Mouse (Mus musculus) limb, embryonic 15.5 days (tissue): ENCODE data around the gene Cox8b. TPM values are rescaled to one million over a fixed set of nuclear protein-coding genes. Genes with fewer than 3 reads are reported as not detected.
A peak's percentile ranks its signal among the peaks of the same experiment; 100 is the strongest.

Experiments used
- ATAC-seq: fragments of 200-750 bp; cut with Nextera tagmentation; 2 replicates; pipeline ENCODE4 v1.8.0; 2017; ENCODE audit warnings: low read depth, moderate TSS enrichment; ENCODE audit not compliant: insufficient number of reproducible peaks, low FRiP score, low TSS enrichment
- H3K27ac ChIP-seq: fragments of 300-500 bp; sonication (generic); 2 replicates; pipeline ENCODE4 v1.5.1; 2015; ENCODE audit warnings: moderate library complexity, mild to moderate bottlenecking, inconsistent platforms
- H3K27me3 ChIP-seq: fragments of 300-500 bp; sonication (generic); 2 replicates; pipeline ENCODE4 v1.6.1; 2015; ENCODE audit warnings: inconsistent platforms
- H3K36me3 ChIP-seq: fragments of 300-500 bp; sonication (generic); 2 replicates; pipeline ENCODE4 v1.6.1; 2015; ENCODE audit warnings: inconsistent platforms
- H3K4me1 ChIP-seq: fragments of 300-500 bp; sonication (generic); 2 replicates; pipeline ENCODE4 v1.6.1; 2015; ENCODE audit warnings: inconsistent platforms
- H3K4me2 ChIP-seq: fragments of 300-500 bp; sonication (generic); 2 replicates; pipeline ENCODE4 v1.6.1; 2015; ENCODE audit warnings: mild to moderate bottlenecking, inconsistent platforms
- H3K4me3 ChIP-seq: fragments of 300-500 bp; sonication (generic); 2 replicates; pipeline ENCODE4 v1.5.1; 2015; ENCODE audit warnings: mild to moderate bottlenecking, inconsistent platforms
- H3K9ac ChIP-seq: fragments of 300-500 bp; sonication (generic); 2 replicates; pipeline ENCODE4 v1.6.1; 2015; ENCODE audit warnings: inconsistent platforms
- H3K9me3 ChIP-seq: fragments of 300-500 bp; sonication (generic); 2 replicates; pipeline ENCODE4 v1.6.1; 2016; ENCODE audit warnings: inconsistent platforms
- WGBS: fragments of 180-500 bp; shearing (Covaris S2); methylation state at CpG from one replicate; pipeline ENCODE4 v1.1.7; 2015; 5-methylcytosine and 5-hydroxymethylcytosine counted together
- polyA plus RNA-seq: library from polyadenylated mRNA; unstranded; fragments of >200 nt; fragmentation: Nextera tagmentation; extraction: Ambion mirVana; gene quantifications from 2 replicates; pipeline ENCODE4 v1.2.1, GENCODE M21; 2015

Gene Cox8b
- polyA plus RNA-seq, 1 experiment from 2014 or later = 19.6 TPM

DNA sequence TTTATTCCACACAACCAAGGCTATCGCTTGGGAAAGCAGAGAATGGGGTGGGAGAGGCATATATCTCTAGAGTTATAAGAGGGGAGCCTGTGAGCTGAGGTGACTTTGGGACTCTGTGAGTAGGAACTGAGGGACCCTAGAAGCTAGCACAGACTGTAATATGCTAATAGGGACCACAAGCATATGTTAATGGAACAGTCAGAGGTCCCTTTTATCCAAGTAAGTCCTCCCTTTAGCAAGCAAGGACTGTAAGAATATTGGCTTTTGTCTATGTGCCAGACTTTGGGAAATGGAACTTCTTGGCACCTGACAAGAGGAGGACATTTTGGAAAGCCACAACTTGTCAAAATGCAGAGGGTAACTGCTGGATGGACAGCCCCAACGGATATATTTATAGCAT is 38.6 kb upstream of the Cox8b start:
- H3K4me3 ChIP-seq = no peak overlapping the region
- H3K27me3 ChIP-seq = peaks cover 14% of the 10 kb centered on the region
- WGBS = 24% methylated on average over 2 of the region's 2 CpGs
- H3K9ac ChIP-seq = no peak overlapping the region
- no peaks in the 10 kb centered on the region for H3K36me3 ChIP-seq
- no peaks in the 10 kb centered on the region for H3K9me3 ChIP-seq
- ATAC-seq = no peak
- H3K4me1 ChIP-seq = peaks cover 33% of the 10 kb centered on the region
- H3K27ac ChIP-seq = peak overlapping the region; percentile 97
- no peak overlapping the region for H3K4me2 ChIP-seq

DNA sequence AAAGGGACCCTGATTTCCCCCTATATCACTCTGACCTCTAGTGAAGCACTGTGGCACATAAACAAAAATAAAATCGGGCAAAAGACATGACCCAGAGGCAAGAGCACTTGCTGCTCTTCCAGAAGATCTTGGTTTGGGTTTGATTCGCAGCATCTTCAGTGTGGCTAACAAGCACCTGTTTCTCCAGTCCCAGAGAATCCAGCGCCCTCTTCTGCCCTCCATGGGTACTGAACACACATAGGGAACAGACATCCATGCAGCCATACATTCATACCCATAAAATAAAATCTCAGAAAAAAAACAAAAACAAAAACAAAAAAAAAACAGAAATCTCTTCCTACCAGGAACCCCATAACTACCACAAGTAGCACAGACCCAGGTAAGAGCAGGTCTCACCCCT is 38.2 kb upstream of the Cox8b start:
- Histone ChIP-seq H3K9me3 (no peaks in the 10 kb centered on the region), H3K27ac (no peak overlapping the region), H3K9ac (no peak overlapping the region), H3K4me2 (no peak overlapping the region), H3K4me1 (peaks cover 33% of the 10 kb centered on the region), H3K27me3 (peaks cover 14% of the 10 kb centered on the region), H3K4me3 (no peak overlapping the region), H3K36me3 (no peaks in the 10 kb centered on the region)
- no peak for ATAC-seq
- WGBS = 44% methylated on average over 3 of the region's 3 CpGs

DNA sequence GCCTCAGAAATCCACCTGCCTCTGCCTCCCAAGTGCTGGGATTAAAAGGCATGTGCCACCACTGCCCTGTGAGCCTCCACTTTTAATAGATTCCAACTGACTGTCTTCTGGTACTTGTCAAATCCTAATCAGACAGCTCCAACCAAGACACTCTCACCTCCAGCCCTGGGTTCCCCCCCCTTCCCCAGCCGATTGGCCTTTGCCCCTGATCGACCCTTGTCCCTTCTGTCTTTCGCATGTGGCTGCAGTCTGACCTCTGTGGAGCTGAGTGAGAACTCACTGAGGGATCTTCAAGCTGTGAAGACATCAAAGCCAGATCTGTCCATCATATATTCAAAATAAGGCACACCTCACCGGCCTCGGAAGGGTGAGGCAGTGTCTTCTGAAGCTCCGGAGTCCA is 26.9 kb upstream of the Cox8b start:
- Histone ChIP-seq H3K36me3 (no peaks in the 10 kb centered on the region), H3K9ac (no peak overlapping the region), H3K9me3 (no peaks in the 10 kb centered on the region), H3K4me2 (no peak overlapping the region), H3K4me1 (peaks cover 12% of the 10 kb centered on the region), H3K27me3 (peaks cover 34% of the 10 kb centered on the region), H3K4me3 (no peak overlapping the region), H3K27ac (no peak overlapping the region)
- 87% methylated on average over 6 of the region's 6 CpGs for WGBS
- no peak for ATAC-seq

DNA sequence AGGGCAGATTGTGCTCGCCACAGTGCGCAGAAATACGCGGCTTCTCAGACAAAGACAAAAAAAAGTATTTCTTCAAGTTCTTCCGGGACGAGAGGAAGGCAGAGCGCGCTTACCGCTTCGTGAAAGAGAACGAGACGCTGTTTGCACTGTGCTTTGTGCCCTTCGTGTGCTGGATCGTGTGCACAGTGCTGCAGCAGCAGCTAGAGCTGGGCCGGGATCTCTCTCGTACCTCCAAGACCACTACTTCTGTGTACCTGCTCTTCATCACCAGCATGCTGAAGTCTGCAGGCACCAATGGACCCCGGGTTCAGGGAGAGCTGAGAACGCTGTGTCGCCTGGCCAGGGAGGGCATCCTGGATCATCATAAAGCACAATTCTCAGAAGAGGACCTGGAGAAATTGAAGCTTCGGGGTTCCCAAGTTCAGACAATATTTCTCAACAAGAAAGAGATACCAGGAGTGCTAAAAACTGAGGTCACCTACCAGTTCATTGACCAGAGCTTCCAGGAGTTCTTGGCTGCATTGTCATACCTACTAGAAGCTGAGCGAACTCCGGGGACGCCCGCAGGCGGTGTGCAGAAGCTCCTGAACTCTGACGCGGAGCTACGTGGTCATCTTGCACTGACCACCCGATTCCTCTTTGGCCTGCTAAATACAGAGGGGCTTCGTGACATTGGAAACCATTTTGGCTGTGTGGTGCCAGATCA is 23.0 kb upstream of the Cox8b start:
- Histone ChIP-seq H3K9me3 (no peaks in the 10 kb centered on the region), H3K4me1 (peaks cover 15% of the 10 kb centered on the region), H3K36me3 (no peaks in the 10 kb centered on the region), H3K4me3 (peak overlapping the region; percentile 35), H3K27me3 (peaks cover 65% of the 10 kb centered on the region), H3K9ac (no peak overlapping the region), H3K27ac (no peak overlapping the region), H3K4me2 (peak overlapping the region; percentile 72)
- WGBS = 23% methylated on average over 30 of the region's 30 CpGs
- ATAC-seq = no peak

DNA sequence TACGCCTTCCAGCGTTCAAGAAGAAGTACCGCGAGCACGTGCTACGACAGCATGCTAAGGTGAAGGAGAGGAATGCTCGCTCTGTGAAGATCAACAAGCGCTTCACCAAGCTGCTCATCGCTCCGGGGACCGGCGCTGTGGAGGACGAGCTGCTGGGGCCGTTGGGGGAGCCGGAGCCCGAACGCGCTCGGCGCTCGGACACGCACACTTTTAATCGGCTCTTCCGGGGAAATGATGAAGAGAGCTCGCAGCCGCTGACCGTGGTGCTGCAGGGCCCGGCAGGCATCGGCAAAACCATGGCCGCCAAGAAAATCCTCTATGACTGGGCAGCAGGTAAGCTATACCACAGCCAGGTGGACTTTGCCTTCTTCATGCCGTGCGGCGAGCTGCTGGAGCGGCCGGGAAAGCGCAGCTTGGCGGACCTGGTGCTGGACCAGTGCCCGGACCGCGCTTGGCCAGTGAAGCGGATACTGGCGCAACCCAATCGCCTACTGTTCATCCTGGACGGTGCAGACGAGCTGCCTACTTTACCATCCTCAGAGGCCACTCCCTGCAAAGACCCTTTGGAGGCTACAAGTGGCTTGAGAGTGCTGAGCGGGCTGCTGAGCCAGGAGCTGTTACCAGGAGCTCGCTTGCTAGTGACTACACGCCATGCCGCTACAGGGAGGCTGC is 22.3 kb upstream of the Cox8b start:
- peaks cover 15% of the 10 kb centered on the region for H3K4me1 ChIP-seq
- no peaks in the 10 kb centered on the region for H3K36me3 ChIP-seq
- H3K4me3 ChIP-seq = peak overlapping the region; percentile 35
- peak overlapping the region; percentile 72 for H3K4me2 ChIP-seq
- no peak overlapping the region for H3K27ac ChIP-seq
- H3K9me3 ChIP-seq = no peaks in the 10 kb centered on the region
- ATAC-seq = no peak
- no peak overlapping the region for H3K9ac ChIP-seq
- peaks cover 65% of the 10 kb centered on the region for H3K27me3 ChIP-seq
- WGBS = under 1% methylated on average over 49 of the region's 49 CpGs

DNA sequence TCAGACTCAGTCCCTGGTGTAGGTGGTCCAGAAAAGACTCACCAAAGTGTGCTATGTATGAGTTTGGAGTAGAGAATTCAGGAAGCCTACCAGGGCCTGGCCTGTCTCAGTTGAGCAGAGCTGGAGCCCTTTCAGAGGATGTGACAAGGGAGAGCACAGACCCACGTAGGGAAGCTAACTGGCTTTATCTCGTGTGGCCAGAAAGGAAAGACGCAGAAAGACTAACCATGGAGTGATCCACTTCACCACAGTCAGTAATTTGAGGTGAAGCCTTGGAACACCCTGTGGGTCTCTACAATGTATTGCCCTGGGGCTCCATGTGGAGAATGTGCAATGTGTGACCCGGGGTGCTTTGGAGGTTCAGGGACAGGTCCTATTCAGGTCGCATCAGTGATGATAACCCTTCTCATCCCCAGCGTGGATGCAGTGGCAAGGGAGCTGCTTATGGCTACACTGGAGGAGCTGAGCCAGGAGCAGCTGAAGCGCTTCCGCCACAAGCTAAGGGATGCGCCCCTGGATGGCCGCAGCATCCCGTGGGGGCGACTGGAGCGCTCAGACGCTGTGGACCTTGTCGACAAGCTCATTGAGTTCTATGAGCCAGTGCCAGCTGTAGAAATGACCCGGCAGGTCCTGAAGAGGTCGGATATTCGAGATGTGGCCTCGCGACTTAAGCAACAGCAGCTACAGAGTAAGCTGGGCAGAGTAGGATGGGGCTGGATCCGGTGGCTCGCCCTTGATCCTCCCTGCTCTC is 21.2 kb upstream of the Cox8b start:
- ATAC-seq = no peak
- WGBS = 27% methylated on average over 22 of the region's 22 CpGs

DNA sequence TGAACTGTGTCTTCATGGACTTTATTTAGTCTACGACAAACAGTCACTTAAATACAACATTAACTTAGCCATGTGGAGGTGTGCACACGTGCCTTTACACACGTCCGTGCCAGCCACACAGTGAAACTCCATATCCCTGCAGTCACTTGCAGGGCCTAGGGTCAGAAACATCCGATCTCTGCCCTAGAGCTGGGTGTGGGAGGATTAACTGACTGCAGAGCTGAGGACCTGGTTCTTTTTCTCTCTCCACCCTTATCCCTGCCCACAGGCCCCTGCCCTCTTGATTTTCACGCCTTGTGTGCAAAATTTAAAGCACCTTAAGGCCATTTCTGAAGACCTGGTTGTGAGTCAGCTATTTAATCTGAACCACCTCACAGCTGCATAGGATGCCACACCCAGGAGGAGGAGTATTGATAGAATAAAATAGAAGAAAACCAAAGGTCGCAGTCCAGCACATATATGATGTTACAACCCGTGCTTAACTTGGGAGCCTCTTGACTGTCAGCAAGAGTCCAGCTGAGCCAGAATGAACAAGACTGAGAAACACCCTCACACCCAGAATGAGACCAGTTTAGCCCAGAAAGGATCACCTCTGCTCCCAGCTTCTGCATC is 20.3 kb upstream of the Cox8b start, which contains the start of gene Nlrp6:
Gene Nlrp6, plus strand, starts transcription at position 485 of the 612 bp plus-strand sequence.
- H3K9ac ChIP-seq = no peak within 1 kb of the TSS
- no peak within 1 kb of the TSS for H3K4me3 ChIP-seq
- H3K9me3 ChIP-seq = no peaks in the 10 kb centered on the region
- no peak within 1 kb of the TSS for H3K4me2 ChIP-seq
- H3K27me3 ChIP-seq = peaks cover 64% of the 10 kb centered on the region
- H3K36me3 ChIP-seq = no peaks in the 10 kb centered on the region
- no peak within 1 kb of the TSS for H3K27ac ChIP-seq
- no peak for ATAC-seq
- H3K4me1 ChIP-seq = peaks cover 15% of the 10 kb centered on the region
- whole genome bisulfite sequencing = 69% methylated on average over 8 of the region's 8 CpGs

More for the DNA sequence above, 21.2 kb upstream of the Cox8b start:
- Histone ChIP-seq H3K9ac (no peak overlapping the region), H3K27ac (no peak overlapping the region), H3K36me3 (no peaks in the 10 kb centered on the region), H3K4me2 (no peak overlapping the region), H3K4me3 (no peak overlapping the region), H3K9me3 (no peaks in the 10 kb centered on the region), H3K4me1 (peaks cover 15% of the 10 kb centered on the region), H3K27me3 (peaks cover 65% of the 10 kb centered on the region)

DNA sequence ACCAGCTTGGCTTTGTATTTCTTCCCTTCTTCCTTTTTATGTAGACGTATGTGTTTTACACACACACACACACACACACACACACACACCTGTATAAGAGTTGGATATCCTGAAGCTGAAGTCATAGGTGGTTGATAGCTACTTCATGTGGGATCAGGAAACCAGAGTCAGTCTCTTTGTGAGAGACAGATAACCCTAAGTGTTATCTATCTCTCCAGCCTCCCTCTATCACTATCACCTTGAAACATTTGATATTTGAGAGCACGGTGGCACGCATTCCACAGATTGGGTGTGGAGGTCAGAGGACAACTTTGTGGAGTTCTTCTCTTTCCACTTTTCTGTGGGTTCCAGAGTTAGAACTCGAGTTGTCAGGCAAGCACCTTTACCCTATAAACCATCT is 19.7 kb upstream of the Cox8b start:
- Histone ChIP-seq H3K9me3 (no peaks in the 10 kb centered on the region), H3K4me3 (no peak overlapping the region), H3K9ac (no peak overlapping the region), H3K4me2 (no peak overlapping the region), H3K27ac (no peak overlapping the region), H3K27me3 (peaks cover 58% of the 10 kb centered on the region), H3K4me1 (peaks cover 15% of the 10 kb centered on the region), H3K36me3 (no peaks in the 10 kb centered on the region)
- no peak for ATAC-seq
- 69% methylated on average over 4 of the region's 4 CpGs for WGBS

DNA sequence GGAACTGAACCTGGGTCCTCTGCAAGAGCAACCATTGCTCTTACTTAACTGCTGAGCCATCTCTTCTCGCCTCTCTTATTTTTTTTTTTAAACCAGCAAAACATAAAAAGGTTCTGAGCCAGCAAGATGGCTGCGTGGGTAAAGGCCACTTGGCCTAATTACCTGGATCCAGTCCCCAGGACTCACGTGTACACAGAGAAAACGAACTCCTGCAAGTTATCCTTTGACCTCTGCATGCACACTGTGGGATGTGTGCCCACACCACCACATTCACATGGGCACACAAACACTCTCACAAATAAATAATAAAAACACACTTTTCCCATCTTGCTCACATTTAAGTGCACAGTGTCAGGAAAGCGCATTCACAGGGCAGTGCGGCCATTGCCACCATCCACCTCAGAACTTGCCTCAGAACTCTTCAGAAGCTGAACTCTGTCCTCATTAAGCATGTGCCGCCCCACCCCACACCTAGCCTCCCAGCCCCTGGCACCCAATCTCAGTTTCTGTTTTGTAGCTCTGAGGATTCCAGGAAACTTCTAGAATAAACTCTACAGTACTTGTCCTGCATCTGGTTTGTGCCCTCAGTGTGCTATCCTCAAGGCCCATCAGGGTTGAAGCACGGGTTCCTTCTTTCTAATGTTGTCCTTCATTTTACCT is 13.9 kb upstream of the Cox8b start:
- H3K27me3 ChIP-seq = peaks cover under 1% of the 10 kb centered on the region
- H3K4me3 ChIP-seq = no peak overlapping the region
- no peak for ATAC-seq
- no peaks in the 10 kb centered on the region for H3K36me3 ChIP-seq
- 77% methylated on average over 8 of the region's 8 CpGs for WGBS
- no peak overlapping the region for H3K4me2 ChIP-seq
- no peak overlapping the region for H3K9ac ChIP-seq
- no peaks in the 10 kb centered on the region for H3K9me3 ChIP-seq
- no peak overlapping the region for H3K27ac ChIP-seq
- H3K4me1 ChIP-seq = peaks cover under 1% of the 10 kb centered on the region; the same call in 1 of the 2 replicates

DNA sequence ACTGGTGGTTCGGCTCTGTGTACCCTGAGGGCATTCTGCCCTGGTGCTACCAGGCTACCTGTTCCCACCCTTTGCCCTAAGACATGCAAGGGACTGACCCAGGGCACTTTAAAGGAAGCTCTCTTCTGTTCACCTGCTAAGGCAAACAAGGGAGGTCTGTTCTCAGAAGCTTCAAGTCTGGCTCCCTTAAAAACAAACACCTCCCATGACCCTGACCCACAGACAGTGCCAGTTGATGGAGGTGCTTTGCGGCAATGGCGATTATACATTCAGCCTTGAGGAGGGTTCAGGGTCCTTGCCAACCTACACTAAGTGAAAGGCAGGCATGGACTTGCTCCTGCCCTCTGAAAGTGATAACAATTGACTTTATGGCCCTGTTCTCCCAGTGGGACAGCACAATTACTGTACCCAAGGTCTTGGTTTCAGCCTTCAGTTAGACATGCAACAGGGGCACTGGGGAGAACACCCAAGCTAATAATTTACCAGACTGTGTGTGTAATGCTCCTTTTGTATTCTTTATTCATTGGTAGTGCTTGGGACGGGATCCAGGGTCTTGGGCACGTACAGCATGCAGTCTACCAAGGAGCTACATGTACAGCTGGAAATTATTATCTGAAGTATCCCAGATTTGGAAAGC is 12.7 kb upstream of the Cox8b start:
- Histone ChIP-seq H3K27me3 (no peaks in the 10 kb centered on the region; the same call in 1 of the 2 replicates), H3K27ac (no peak overlapping the region), H3K4me1 (peaks cover 10% of the 10 kb centered on the region), H3K4me3 (no peak overlapping the region), H3K9me3 (no peaks in the 10 kb centered on the region), H3K4me2 (no peak overlapping the region), H3K9ac (no peak overlapping the region), H3K36me3 (no peaks in the 10 kb centered on the region)
- 55% methylated on average over 5 of the region's 5 CpGs for WGBS
- no peak for ATAC-seq

DNA sequence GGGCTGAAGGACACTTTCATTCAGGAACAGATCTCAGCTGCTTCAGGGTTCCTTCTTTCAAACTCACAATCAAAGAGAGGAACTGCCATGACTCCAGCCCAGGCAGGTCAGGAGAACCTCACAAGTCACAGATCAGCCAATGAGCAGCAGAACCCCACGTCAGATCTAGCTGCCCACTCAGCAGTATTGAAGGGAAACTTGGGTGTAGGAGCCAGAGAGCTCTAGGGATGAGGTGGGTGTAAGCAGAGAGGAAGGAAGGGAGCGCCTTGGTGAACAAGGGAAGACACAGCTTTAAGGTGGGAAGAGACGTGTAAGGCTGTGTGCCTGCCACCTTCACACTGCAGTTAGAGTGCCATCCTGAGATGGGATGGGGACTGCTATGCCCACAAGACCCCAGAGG is 12.0 kb upstream of the Cox8b start:
- H3K4me3 ChIP-seq = no peak overlapping the region
- H3K4me2 ChIP-seq = no peak overlapping the region
- H3K36me3 ChIP-seq = no peaks in the 10 kb centered on the region
- H3K9me3 ChIP-seq = no peaks in the 10 kb centered on the region
- H3K9ac ChIP-seq = no peak overlapping the region
- no peak overlapping the region for H3K27ac ChIP-seq
- ATAC-seq = no peak
- 63% methylated on average over 3 of the region's 3 CpGs for WGBS
- no peaks in the 10 kb centered on the region for H3K27me3 ChIP-seq
- peaks cover 10% of the 10 kb centered on the region for H3K4me1 ChIP-seq
